Mouse (Mus musculus) embryonic fibroblast, embryonic 13.5 days (primary cell): ENCODE data around the gene Ank.

ENCODE experiments used
- CTCF ChIP-seq: IDR thresholded peaks from 2 replicates; pipeline ENCODE4 v1.5.1; 2011; ENCODE audit warnings: mild to moderate bottlenecking, control low read depth, low read length, moderate library complexity, borderline replicate concordance; ENCODE audit not compliant: insufficient read depth
- POLR2A ChIP-seq: IDR thresholded peaks from 2 replicates; pipeline ENCODE4 v1.6.1; 2011; ENCODE audit warnings: low read depth, mild to moderate bottlenecking, control low read depth, low read length, moderate library complexity

DNA sequence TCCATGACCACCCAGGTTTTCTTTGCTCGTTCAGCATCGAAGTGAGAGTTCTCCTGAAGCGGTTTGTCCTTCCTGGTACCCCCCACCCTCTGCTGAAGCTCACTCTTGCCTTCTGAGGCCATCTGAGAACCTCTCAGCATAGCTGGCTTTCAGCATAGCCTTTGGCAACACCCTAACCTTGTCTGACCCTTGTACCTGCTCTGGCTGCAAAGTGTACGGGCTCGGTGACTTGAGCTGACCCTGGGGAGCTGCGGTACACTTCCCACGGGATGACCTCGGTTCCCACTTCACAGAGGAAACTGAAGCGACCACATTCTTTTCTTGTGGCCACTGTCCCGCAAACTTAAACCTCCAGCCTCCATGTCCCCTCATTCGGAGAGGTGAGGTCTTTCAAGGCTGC, 93.8 kb downstream of the Ank start:
- TF ChIP-seq POLR2A (no peak), CTCF (no peak)
